Mouse (Mus musculus) frontal cortex, adult (tissue): ENCODE data around the gene Platr25.
"Not testable (repeated sequence)": the region's sequence is repeated elsewhere in the genome, so short reads cannot be mapped to it uniquely, and the experiment has no call there.

ENCODE experiments used
- ATAC-seq: cut with Nextera tagmentation; 2 replicates; pipeline ENCODE4 v1.9.2; 2017; ENCODE audit warnings: mild to moderate bottlenecking, moderate library complexity, mixed read lengths; ENCODE audit not compliant: low TSS enrichment

Gene Platr25

GRCm38 (mm10) chr13:62760432-62761415 lies at the start of gene Platr25:
Gene Platr25, minus strand, starts transcription at chr13:62760709.
- peak; percentile 84 for ATAC-seq

- not testable (repeated sequence) for ATAC-seq
Observed at GRCm38 (mm10) chr13:62807981-62808380, 47.5 kb upstream of the Platr25 start.

GRCm38 (mm10) chr13:62786135-62786493 lies 25.6 kb upstream of the Platr25 start:
- ATAC-seq: 0 out of 2 replicates have a peak, but pooled peaks have one; percentile 27

GRCm38 (mm10) chr13:62785199-62786134 lies 25.0 kb upstream of the Platr25 start, which contains the start of gene Gm5141:
Gene Gm5141, minus strand, starts transcription at chr13:62785808.
- ATAC-seq: peak; percentile 100

- not testable (repeated sequence) for ATAC-seq
Observed at GRCm38 (mm10) chr13:62763806-62764205, 3.3 kb upstream of the Platr25 start.

- no peak for ATAC-seq
Observed at GRCm38 (mm10) chr13:62733322-62733721, 27.2 kb downstream of the Platr25 start.

- ATAC-seq: not testable (repeated sequence)
Observed at GRCm38 (mm10) chr13:62712611-62713010, 47.9 kb downstream of the Platr25 start.

GRCm38 (mm10) chr13:62685287-62685648 lies 75.2 kb downstream of the Platr25 start:
- not testable (repeated sequence) for ATAC-seq

- peak; percentile 100 for ATAC-seq
Observed at GRCm38 (mm10) chr13:62684608-62685286, 75.8 kb downstream of the Platr25 start.

- peak; percentile 84 for ATAC-seq
Observed at GRCm38 (mm10) chr13:62653369-62653743, 107.2 kb downstream of the Platr25 start.

GRCm38 (mm10) chr13:62652681-62653368 lies 107.7 kb downstream of the Platr25 start:
- peak; percentile 100 for ATAC-seq

GRCm38 (mm10) chr13:62627071-62627470 lies 133.4 kb downstream of the Platr25 start:
- not testable (repeated sequence) for ATAC-seq

- ATAC-seq: peak; percentile 72; the same call in 1 of the 2 replicates
Observed at GRCm38 (mm10) chr13:62624277-62624665, 136.2 kb downstream of the Platr25 start.

- ATAC-seq: peak; percentile 100
Observed at GRCm38 (mm10) chr13:62623577-62624276, 136.8 kb downstream of the Platr25 start, which contains the start of gene 6720489N17Rik. Gene 6720489N17Rik, minus strand, starts transcription at chr13:62624182.
